Mouse (Mus musculus) stomach, postnatal 0 days (tissue): ENCODE data around the gene Acbd3. TPM values are rescaled to one million over a fixed set of nuclear protein-coding genes. Genes with fewer than 3 reads are reported as not detected.
A peak's percentile ranks its signal among the peaks of the same experiment; 100 is the strongest.

Experiments used
- ATAC-seq: fragments of 200-750 bp; cut with Nextera tagmentation; 2 replicates; pipeline ENCODE4 v1.8.0; 2017; ENCODE audit not compliant: low FRiP score, low TSS enrichment
- DNase-seq: peaks from one replicate; pipeline ENCODE4 v3.0.0-alpha.2; 2016; ENCODE audit warnings: low spot score
- H3K27ac ChIP-seq: fragments of 300-500 bp; sonication (generic); replicated peaks from 2 replicates; pipeline ENCODE4 v1.5.1; 2014; ENCODE audit warnings: mild to moderate bottlenecking, control low read depth
- H3K27me3 ChIP-seq: fragments of 300-500 bp; sonication (generic); 2 replicates; pipeline ENCODE4 v1.6.1; 2014; ENCODE audit warnings: low read length; ENCODE audit not compliant: control insufficient read depth, insufficient read depth
- H3K36me3 ChIP-seq: fragments of 300-500 bp; sonication (generic); 2 replicates; pipeline ENCODE4 v1.6.1; 2014; ENCODE audit warnings: low read length, mixed read lengths; ENCODE audit not compliant: control insufficient read depth, insufficient read depth
- H3K4me1 ChIP-seq: fragments of 300-500 bp; sonication (generic); replicated peaks from 2 replicates; pipeline ENCODE4 v1.6.1; 2014; ENCODE audit warnings: antibody characterized with exemption; ENCODE audit not compliant: control insufficient read depth, insufficient read depth
- H3K4me2 ChIP-seq: fragments of 300-500 bp; sonication (generic); replicated peaks from 2 replicates; pipeline ENCODE4 v1.6.1; 2014; ENCODE audit warnings: low read depth, mild to moderate bottlenecking, control low read depth, moderate library complexity
- H3K4me3 ChIP-seq: fragments of 300-500 bp; sonication (generic); 2 replicates; pipeline ENCODE4 v1.5.1; 2014; ENCODE audit warnings: low read depth, low read length, control low read depth
- H3K9ac ChIP-seq: fragments of 300-500 bp; sonication (generic); 2 replicates; pipeline ENCODE4 v1.6.1; 2014; ENCODE audit warnings: mild to moderate bottlenecking, low read length, control low read depth, mixed read lengths
- H3K9me3 ChIP-seq: fragments of 300-500 bp; sonication (generic); 2 replicates; pipeline ENCODE4 v1.6.1; 2016; ENCODE audit warnings: low read length; ENCODE audit not compliant: control insufficient read depth
- CTCF ChIP-seq: IDR thresholded peaks from 2 replicates; pipeline ENCODE4 v1.5.1; 2016; ENCODE audit warnings: antibody characterized with exemption, low read depth, mild to moderate bottlenecking, moderate library complexity
- EP300 ChIP-seq: optimal IDR thresholded peaks from 2 replicates; pipeline ENCODE3; 2016; ENCODE audit warnings: antibody characterized with exemption
- WGBS: fragments of 180-500 bp; shearing (Covaris S2); extraction: QIAGEN DNeasy Blood & Tissue Kit; methylation state at CpG from one replicate; pipeline ENCODE4 v1.1.7; 2014; 5-methylcytosine and 5-hydroxymethylcytosine counted together
- polyA plus RNA-seq: library from polyadenylated mRNA; unstranded; fragments of >200 nt; fragmentation: Nextera tagmentation; extraction: Ambion mirVana; gene quantifications from 2 replicates; pipeline ENCODE4 v1.2.1, GENCODE M21; 2015

The Acbd3 gene
- polyA plus RNA-seq, 1 experiment from 2014 or later: 16.7 TPM

DNA sequence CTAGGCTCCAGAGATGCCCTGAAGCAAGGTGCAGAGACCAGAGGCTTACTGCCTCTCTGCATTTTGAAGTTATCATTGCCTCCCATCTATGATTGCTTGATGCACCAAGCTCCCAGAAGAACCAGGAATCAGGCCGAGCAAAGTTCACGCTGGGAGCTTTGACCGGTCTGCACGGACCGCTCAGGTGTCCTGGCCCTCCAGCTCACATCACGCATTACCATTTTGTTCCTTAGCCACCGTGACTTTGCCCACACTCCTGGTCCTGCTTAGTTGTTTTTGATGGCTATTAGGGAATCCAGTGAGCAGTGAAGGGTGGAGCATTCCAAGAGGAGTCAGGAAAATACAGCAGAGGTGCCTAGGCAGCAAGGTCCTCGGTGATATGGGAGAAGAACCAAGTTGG lies 54.4 kb downstream of the Acbd3 start:
- Histone ChIP-seq H3K9me3 (no peaks in the 10 kb centered on the region), H3K4me1 (no peaks in the 10 kb centered on the region), H3K4me2 (no peak overlapping the region), H3K4me3 (no peak overlapping the region), H3K27me3 (no peaks in the 10 kb centered on the region), H3K36me3 (no peaks in the 10 kb centered on the region), H3K9ac (no peak overlapping the region), H3K27ac (no peak overlapping the region)
- 86% methylated on average over 8 of the region's 8 CpGs for WGBS
- DNase-seq (no peak), ATAC-seq (no peak)
- no peak for TF ChIP-seq CTCF

DNA sequence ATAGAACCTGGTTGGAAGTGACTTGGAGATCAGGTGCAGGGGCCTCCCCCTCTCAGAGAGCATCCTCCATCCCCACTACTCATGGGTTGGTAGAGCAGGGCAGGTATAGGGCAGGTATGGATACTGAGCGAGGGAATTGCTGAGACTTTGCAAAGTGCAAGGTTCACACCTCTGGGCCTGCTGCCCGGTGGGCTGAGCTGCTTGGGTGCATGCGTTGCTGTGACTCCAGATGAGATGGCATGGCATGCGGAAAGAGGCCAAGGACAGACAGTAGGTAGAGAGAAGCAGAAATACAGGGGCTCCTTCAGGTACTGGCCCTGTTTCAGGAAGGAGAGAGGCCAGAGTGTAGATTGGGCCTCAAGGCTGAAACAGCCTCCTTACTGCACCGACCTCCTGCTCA lies 55.4 kb downstream of the Acbd3 start:
- H3K9me3 ChIP-seq: no peaks in the 10 kb centered on the region
- no peaks in the 10 kb centered on the region for H3K36me3 ChIP-seq
- no peak overlapping the region for H3K9ac ChIP-seq
- no peaks in the 10 kb centered on the region for H3K27me3 ChIP-seq
- DNase-seq (no peak), ATAC-seq (no peak)
- H3K4me1 ChIP-seq: no peaks in the 10 kb centered on the region
- no peak overlapping the region for H3K4me2 ChIP-seq
- no peak overlapping the region for H3K27ac ChIP-seq
- no peak overlapping the region for H3K4me3 ChIP-seq
- 75% methylated on average over 5 of the region's 5 CpGs for WGBS
- no peak for TF ChIP-seq CTCF
- no peak for TF ChIP-seq EP300

DNA sequence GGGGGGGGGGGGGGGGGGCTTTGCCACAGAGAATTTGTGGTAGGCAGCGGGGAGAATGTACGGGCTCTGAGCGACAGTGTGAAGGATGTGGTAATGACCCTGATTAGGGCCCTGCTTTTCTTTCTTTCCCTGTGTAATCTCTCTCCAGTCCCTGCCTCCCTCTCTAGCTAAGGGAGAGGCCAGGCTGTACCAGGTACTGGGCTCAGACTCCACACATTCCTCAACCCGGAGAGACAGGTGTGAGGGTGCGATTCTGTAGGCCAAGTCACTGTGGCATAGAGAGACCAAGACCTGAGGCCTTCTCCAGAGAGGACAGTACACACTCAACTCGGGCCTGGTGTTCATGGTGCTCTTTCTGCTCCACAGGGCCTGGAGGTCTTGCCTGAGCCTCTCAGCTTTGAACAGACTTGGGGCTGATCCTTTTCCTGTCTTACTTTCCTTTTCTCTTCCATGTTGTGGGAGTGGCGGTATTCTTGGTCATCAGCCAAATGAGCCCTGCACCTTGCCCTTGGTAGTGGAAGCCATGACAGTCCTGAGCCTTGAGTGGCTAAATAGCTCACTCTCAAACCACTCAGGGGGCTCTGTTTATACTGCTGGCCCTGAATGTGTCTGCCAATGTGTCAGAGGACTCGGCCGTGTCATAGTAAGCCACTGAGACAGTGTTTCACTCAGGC lies 57.2 kb downstream of the Acbd3 start:
- 40% methylated on average over 9 of the region's 9 CpGs for WGBS

DNA sequence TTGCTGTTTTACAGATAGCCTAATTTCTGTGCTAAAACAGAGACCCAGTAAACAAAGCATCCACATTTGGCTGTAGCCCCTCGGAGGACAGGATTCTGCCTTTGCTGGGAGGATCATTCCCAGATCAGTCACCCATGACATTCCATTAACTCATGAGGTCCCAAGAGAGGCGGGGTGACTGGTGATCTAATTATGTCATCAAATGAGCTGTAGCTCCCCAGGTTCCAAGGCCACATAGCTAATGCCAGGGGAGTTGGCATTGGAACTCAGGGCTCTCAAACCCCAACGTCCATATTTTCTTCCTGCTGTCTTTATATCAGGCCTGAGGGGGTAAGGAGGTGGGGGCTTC lies 57.7 kb downstream of the Acbd3 start:
- Histone ChIP-seq H3K36me3 (no peaks in the 10 kb centered on the region), H3K4me3 (no peak overlapping the region), H3K27ac (peak overlapping the region; percentile 78), H3K4me1 (no peaks in the 10 kb centered on the region), H3K9me3 (no peaks in the 10 kb centered on the region), H3K4me2 (no peak overlapping the region), H3K27me3 (no peaks in the 10 kb centered on the region), H3K9ac (no peak overlapping the region)
- no peak for TF ChIP-seq CTCF
- TF ChIP-seq EP300: no peak
- ATAC-seq (no peak), DNase-seq (no peak)
- 42% methylated on average over 3 of the region's 3 CpGs for WGBS

More for the DNA sequence above, 57.2 kb downstream of the Acbd3 start:
- H3K27ac ChIP-seq: peak overlapping the region; percentile 78
- no peak overlapping the region for H3K4me2 ChIP-seq
- TF ChIP-seq CTCF: no peak
- no peak for TF ChIP-seq EP300
- H3K36me3 ChIP-seq: no peaks in the 10 kb centered on the region
- no peaks in the 10 kb centered on the region for H3K4me1 ChIP-seq
- H3K27me3 ChIP-seq: no peaks in the 10 kb centered on the region
- no peak overlapping the region for H3K4me3 ChIP-seq
- H3K9ac ChIP-seq: no peak overlapping the region
- peak; percentile 74 for DNase-seq
- ATAC-seq: peak; percentile 63
- no peaks in the 10 kb centered on the region for H3K9me3 ChIP-seq

DNA sequence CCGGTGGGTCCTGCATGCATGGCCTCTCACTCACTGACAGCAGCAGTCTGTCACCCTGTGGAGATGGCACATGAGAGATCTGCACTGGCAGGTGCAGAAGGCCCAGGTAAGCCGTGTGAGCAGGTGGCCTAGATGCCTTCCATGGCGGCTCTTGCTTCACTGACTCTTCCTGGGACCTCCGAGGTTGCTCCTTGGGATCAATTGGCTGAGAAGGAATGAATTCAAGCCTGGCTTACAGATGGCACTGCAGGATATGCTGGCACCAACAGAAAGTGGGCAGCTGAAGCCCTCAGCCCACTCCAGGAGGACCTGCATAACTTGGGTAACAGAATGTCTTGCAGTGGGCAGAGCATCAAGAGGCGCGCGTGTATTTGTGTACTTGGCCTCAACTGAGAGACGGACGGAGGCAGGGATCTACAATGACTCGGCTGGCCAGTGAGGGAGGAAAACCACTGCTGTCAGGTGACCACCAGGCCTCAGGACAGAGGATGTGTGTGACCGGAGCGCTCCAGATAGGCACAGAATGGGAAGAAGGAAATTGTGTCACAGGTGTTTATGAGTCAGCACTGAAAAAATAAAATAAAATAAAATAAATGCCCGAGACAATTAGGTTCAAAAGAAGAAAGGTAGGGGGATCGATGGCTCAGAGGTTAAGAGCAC lies 66.1 kb downstream of the Acbd3 start:
- Histone ChIP-seq H3K27me3 (no peaks in the 10 kb centered on the region), H3K27ac (no peak overlapping the region), H3K9me3 (no peaks in the 10 kb centered on the region), H3K4me2 (no peak overlapping the region), H3K4me1 (no peaks in the 10 kb centered on the region), H3K36me3 (no peaks in the 10 kb centered on the region), H3K4me3 (no peak overlapping the region), H3K9ac (no peak overlapping the region)
- WGBS: 81% methylated on average over 14 of the region's 14 CpGs
- no peak for TF ChIP-seq EP300
- TF ChIP-seq CTCF: no peak
- DNase-seq (no peak), ATAC-seq (no peak)

DNA sequence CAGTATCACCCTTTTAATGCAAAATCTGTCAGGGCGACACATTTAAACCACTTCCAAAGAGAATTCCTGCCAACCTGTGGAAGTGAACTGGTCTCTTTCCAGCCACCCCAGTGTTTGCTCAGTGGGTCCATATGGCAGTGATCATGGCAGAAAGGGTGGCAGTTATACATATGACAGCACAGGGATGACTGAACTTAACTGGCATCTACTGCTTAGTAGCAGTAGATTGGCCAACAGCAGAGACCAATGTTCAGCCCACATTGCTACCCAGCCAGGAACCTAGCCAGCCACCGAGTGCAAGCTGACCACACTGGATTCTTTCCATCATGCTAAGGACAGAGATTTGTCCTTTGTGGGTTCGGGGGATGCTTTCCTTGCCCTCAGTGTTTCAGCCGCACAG lies 67.0 kb downstream of the Acbd3 start:
- no peak for TF ChIP-seq CTCF
- TF ChIP-seq EP300: no peak
- no peak for ATAC-seq
- H3K27me3 ChIP-seq: no peaks in the 10 kb centered on the region
- H3K9ac ChIP-seq: no peak overlapping the region
- 86% methylated on average over 4 of the region's 4 CpGs for WGBS
- no peaks in the 10 kb centered on the region for H3K4me1 ChIP-seq
- no peak for DNase-seq
- H3K9me3 ChIP-seq: no peaks in the 10 kb centered on the region
- H3K4me2 ChIP-seq: no peak overlapping the region
- H3K27ac ChIP-seq: no peak overlapping the region
- no peaks in the 10 kb centered on the region for H3K36me3 ChIP-seq
- H3K4me3 ChIP-seq: no peak overlapping the region
